Mouse (Mus musculus) CH12.LX (cell line): Measurements from ENCODE around the gene Wdr95. TPM values are rescaled to one million over a fixed set of nuclear protein-coding genes. Genes with fewer than 3 reads are reported as not detected.

ENCODE experiments used
- DNase-seq: peaks from one replicate; pipeline ENCODE4 v3.0.0-alpha.2; 2013; ENCODE audit errors: extremely low read depth
- H3K27ac ChIP-seq: 2 replicates; pipeline ENCODE4 v1.5.1; 2012; ENCODE audit warnings: low read depth, mild to moderate bottlenecking, control low read depth, moderate library complexity; ENCODE audit not compliant: insufficient read depth
- H3K27me3 ChIP-seq: replicated peaks from 2 replicates; pipeline ENCODE3; 2012; ENCODE audit warnings: inconsistent platforms
- H3K36me3 ChIP-seq, 2 experiments: replicated peaks in 1 of 2; 2 replicates each; pipeline versions ENCODE3 to v1.6.1; 2012; ENCODE audit warnings: inconsistent platforms in 1 of 2, low read length in 1 of 2, mild to moderate bottlenecking in 1 of 2, mixed read lengths in 1 of 2, moderate library complexity in 1 of 2; ENCODE audit not compliant: control insufficient read depth in 1 of 2, insufficient read depth in 1 of 2
- H3K4me1 ChIP-seq, 2 experiments: 2 replicates each; pipeline ENCODE4 v1.6.1; 2012; ENCODE audit warnings: inconsistent platforms in 1 of 2, moderate library complexity in 1 of 2; ENCODE audit not compliant: insufficient read depth in 2 of 2, control insufficient read depth in 1 of 2
- H3K4me2 ChIP-seq: 2 replicates; pipeline ENCODE4 v1.6.1; 2012; ENCODE audit warnings: low read depth, mild to moderate bottlenecking, control low read depth; ENCODE audit not compliant: poor library complexity, insufficient read depth, severe bottlenecking
- H3K4me3 ChIP-seq, 3 experiments: fragments of 150-350 bp in 1 of 3; sonication (generic) in 1 of 3; replicated peaks in 1 of 3; 2 replicates each; pipeline versions ENCODE3 to v1.5.1; 2011 to 2012; ENCODE audit warnings: low read depth in 2 of 3, low read length in 2 of 3, mild to moderate bottlenecking in 2 of 3, moderate library complexity in 2 of 3, control low read depth in 1 of 3, improper control_type of control experiment in 1 of 3, inconsistent platforms in 1 of 3, mixed read lengths in 1 of 3; ENCODE audit not compliant: poor library complexity in 1 of 3
- H3K79me2 ChIP-seq: replicated peaks from 2 replicates; pipeline ENCODE4 v1.6.1; 2012; ENCODE audit warnings: mild to moderate bottlenecking, moderate library complexity; ENCODE audit not compliant: control insufficient read depth, poor library complexity, insufficient read depth, severe bottlenecking; ENCODE audit errors: extremely low read depth
- H3K9ac ChIP-seq: 2 replicates; pipeline ENCODE4 v1.6.1; 2012; ENCODE audit warnings: low read depth, mild to moderate bottlenecking, control low read depth, moderate library complexity; ENCODE audit not compliant: insufficient read depth
- H3K9me3 ChIP-seq: replicated peaks from 2 replicates; pipeline ENCODE3; 2012; ENCODE audit warnings: low read length, inconsistent platforms, mixed read lengths
- BHLHE40 ChIP-seq: IDR thresholded peaks from 2 replicates; pipeline ENCODE4 v1.6.1; 2011; ENCODE audit warnings: mild to moderate bottlenecking, low read depth, low read length, improper control_type of control experiment
- CHD1 ChIP-seq: IDR thresholded peaks from 2 replicates; pipeline ENCODE4 v1.6.1; 2012; ENCODE audit warnings: low read depth, low read length, improper control_type of control experiment, inconsistent platforms
- CTCF ChIP-seq, 2 experiments: IDR thresholded peaks in 1 of 2; conservative IDR thresholded peaks in 1 of 2; 2 replicates each; pipeline ENCODE4 v1.5.1; 2011 to 2012; ENCODE audit warnings: low read depth in 2 of 2, low read length in 2 of 2, improper control_type of control experiment in 1 of 2, inconsistent platforms in 1 of 2, mild to moderate bottlenecking in 1 of 2, moderate library complexity in 1 of 2
- ELF1 ChIP-seq: IDR thresholded peaks from 2 replicates; pipeline ENCODE4 v1.6.1; 2014; ENCODE audit warnings: low read depth, mild to moderate bottlenecking, inconsistent platforms, low read length, improper control_type of control experiment
- GABPA ChIP-seq: IDR thresholded peaks from 2 replicates; pipeline ENCODE4 v1.6.1; 2012; ENCODE audit warnings: low read depth, low read length, improper control_type of control experiment, inconsistent platforms; ENCODE audit not compliant: insufficient replicate concordance
- HCFC1 ChIP-seq: IDR thresholded peaks from 2 replicates; pipeline ENCODE4 v1.6.1; 2012; ENCODE audit warnings: low read depth, mild to moderate bottlenecking, inconsistent platforms, low read length, improper control_type of control experiment
- JUN ChIP-seq: IDR thresholded peaks from 2 replicates; pipeline ENCODE4 v1.6.1; 2011; ENCODE audit warnings: low read depth, mild to moderate bottlenecking, low read length, improper control_type of control experiment, moderate library complexity; ENCODE audit not compliant: insufficient read depth
- KAT2A ChIP-seq: IDR thresholded peaks from 2 replicates; pipeline ENCODE4 v1.6.1; 2012; ENCODE audit warnings: low read length, improper control_type of control experiment, inconsistent platforms; ENCODE audit not compliant: insufficient replicate concordance
- MAZ ChIP-seq: IDR thresholded peaks from 2 replicates; pipeline ENCODE4 v1.6.1; 2012; ENCODE audit warnings: low read depth, mild to moderate bottlenecking, inconsistent platforms, low read length, improper control_type of control experiment, moderate library complexity
- MEF2A ChIP-seq: IDR thresholded peaks from 2 replicates; pipeline ENCODE4 v1.6.1; 2014; ENCODE audit warnings: low read depth, mild to moderate bottlenecking, inconsistent platforms, low read length, improper control_type of control experiment, borderline replicate concordance
- MXI1 ChIP-seq: IDR thresholded peaks from 2 replicates; pipeline ENCODE4 v1.6.1; 2011; ENCODE audit warnings: mild to moderate bottlenecking, low read depth, low read length, improper control_type of control experiment
- MYC ChIP-seq: IDR thresholded peaks from 2 replicates; pipeline ENCODE4 v1.6.1; 2011; ENCODE audit warnings: low read depth, mild to moderate bottlenecking, improper control_type of control experiment, low read length
- NELFE ChIP-seq: IDR thresholded peaks from 2 replicates; pipeline ENCODE4 v1.6.1; 2011; ENCODE audit warnings: low read depth, low read length, improper control_type of control experiment
- PAX5 ChIP-seq: IDR thresholded peaks from 2 replicates; pipeline ENCODE4 v1.6.1; 2012; ENCODE audit warnings: low read length, inconsistent platforms, mixed read lengths
- POLR2AphosphoS2 ChIP-seq: IDR thresholded peaks from 2 replicates; pipeline ENCODE4 v1.6.1; 2011; ENCODE audit warnings: low read depth, low read length, improper control_type of control experiment
- RAD21 ChIP-seq: IDR thresholded peaks from 2 replicates; pipeline ENCODE4 v1.6.1; 2011; ENCODE audit warnings: low read depth, mild to moderate bottlenecking, low read length, improper control_type of control experiment, moderate library complexity
- SIN3A ChIP-seq: IDR thresholded peaks from 2 replicates; pipeline ENCODE4 v1.6.1; 2012; ENCODE audit warnings: low read length, improper control_type of control experiment, inconsistent platforms
- TBP ChIP-seq: conservative IDR thresholded peaks from 2 replicates; pipeline ENCODE4 v1.6.1; 2011; ENCODE audit warnings: low read depth, low read length, improper control_type of control experiment
- TCF12 ChIP-seq: IDR thresholded peaks from 2 replicates; pipeline ENCODE4 v1.6.1; 2014; ENCODE audit warnings: low read depth, mild to moderate bottlenecking, inconsistent platforms, low read length, improper control_type of control experiment
- UBTF ChIP-seq: IDR thresholded peaks from 2 replicates; pipeline ENCODE4 v1.6.1; 2012; ENCODE audit warnings: low read depth, mild to moderate bottlenecking, inconsistent platforms, low read length, improper control_type of control experiment, moderate library complexity
- USF1 ChIP-seq: IDR thresholded peaks from 2 replicates; pipeline ENCODE4 v1.6.1; 2014; ENCODE audit warnings: low read depth, mild to moderate bottlenecking, inconsistent platforms, low read length, improper control_type of control experiment
- ZKSCAN1 ChIP-seq: IDR thresholded peaks from 2 replicates; pipeline ENCODE4 v1.6.1; 2012; ENCODE audit warnings: low read depth, inconsistent platforms, low read length, improper control_type of control experiment, borderline replicate concordance
- ZNF384 ChIP-seq: IDR thresholded peaks from 2 replicates; pipeline ENCODE4 v1.6.1; 2012; ENCODE audit warnings: low read depth, low read length, improper control_type of control experiment, inconsistent platforms
- dilution Hi-C: fragments of 300-500 bp; cut with MboI; formaldehyde crosslinking; loops from 2 replicates; pipeline ENCODE4 v1.14.3; 2020; ENCODE audit warnings: low sequenced_read_pairs; ENCODE audit not compliant: extremely low pct_unique_long_range_greater_than_20kb, extremely low pct_ligation_motif_present
- in situ Hi-C: fragments of 300-500 bp; cut with MboI; formaldehyde crosslinking; loops from 3 replicates; pipeline ENCODE4 v1.14.3; 2019; ENCODE audit warnings: low sequenced_read_pairs, low pct_ligation_motif_present, low pct_unique_long_range_greater_than_20kb, mixed read lengths
- polyA plus RNA-seq: library from polyadenylated mRNA; unstranded; fragments of >175 nt; gene quantifications from 2 replicates; pipeline ENCODE4 v1.2.1, GENCODE M21; 2012; ENCODE audit warnings: low read depth; ENCODE audit not compliant: insufficient read length
- total RNA-seq, 2 experiments: library from RNA; depleted of rRNA; stranded (reverse); fragments of 300-350 nt in 1 of 2; fragments of >200 nt in 1 of 2; gene quantifications; 2 replicates each; pipeline ENCODE4 v1.2.3; 2012 to 2014

Wdr95 gene
- total and polyA plus RNA-seq, 3 experiments, result not detected

DNA sequence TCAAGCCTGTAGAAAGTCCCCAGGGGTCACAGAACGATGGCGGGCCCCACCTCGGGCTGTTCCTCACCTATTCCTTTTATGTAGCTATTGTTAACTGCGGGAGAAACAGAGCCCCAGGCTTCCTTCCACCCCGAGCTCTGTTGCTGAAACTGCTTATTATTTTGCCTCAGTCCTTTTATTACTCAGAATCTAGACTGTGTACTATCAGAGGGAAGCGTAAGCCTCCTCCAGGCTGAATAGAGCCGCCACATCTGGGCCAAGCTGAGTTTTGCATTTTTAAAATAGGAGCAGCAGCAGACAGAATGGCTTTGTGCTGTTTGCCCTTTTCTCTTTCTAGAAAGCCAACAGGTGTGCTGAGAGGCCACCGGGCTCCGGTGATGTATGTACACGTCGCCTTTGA lies 37.5 kb downstream of the Wdr95 start:
- peak; percentile 27 for DNase-seq
- Histone ChIP-seq H3K9ac (no peak overlapping the region), H3K4me1 (peaks cover 5 to 36% of the 10 kb centered on the region in 2 experiments; a peak in 3 of 4 replicates), H3K9me3 (peaks cover 5% of the 10 kb centered on the region), H3K4me2 (0 out of 2 replicates have a peak overlapping the region, but pooled peaks have one; percentile 2), H3K79me2 (no peaks in the 10 kb centered on the region), H3K36me3 (no peaks in the 10 kb centered on the region), H3K4me3 (no peak overlapping the region), H3K27ac (no peak overlapping the region), H3K27me3 (no peaks in the 10 kb centered on the region)
- in situ Hi-C loops (no loop called here), dilution Hi-C loops (no loop called here)
- TF ChIP-seq MEF2A (0 out of 2 replicates have a peak, but pooled peaks have one; percentile 10), BHLHE40 (no peak), KAT2A (no peak)

- Histone ChIP-seq H3K27me3 (no peaks in the 10 kb centered on the region), H3K4me1 (peaks cover 5 to 28% of the 10 kb centered on the region in 2 experiments; a peak in 3 of 4 replicates), H3K79me2 (no peaks in the 10 kb centered on the region), H3K4me3 (no peak overlapping the region), H3K36me3 (no peaks in the 10 kb centered on the region), H3K4me2 (no peak overlapping the region), H3K27ac (no peak overlapping the region), H3K9me3 (peaks cover 5% of the 10 kb centered on the region), H3K9ac (no peak overlapping the region)
- no peak for DNase-seq
- TF ChIP-seq PAX5 (no peak), HCFC1 (no peak), ELF1 (no peak), SIN3A (no peak), NELFE (no peak)
- dilution Hi-C loops, result no loop called here
- in situ Hi-C loops, result no loop called here
These were observed 38.5 kb downstream of the Wdr95 start for GRCm38 (mm10) chr5:149566957-149567356.

DNA sequence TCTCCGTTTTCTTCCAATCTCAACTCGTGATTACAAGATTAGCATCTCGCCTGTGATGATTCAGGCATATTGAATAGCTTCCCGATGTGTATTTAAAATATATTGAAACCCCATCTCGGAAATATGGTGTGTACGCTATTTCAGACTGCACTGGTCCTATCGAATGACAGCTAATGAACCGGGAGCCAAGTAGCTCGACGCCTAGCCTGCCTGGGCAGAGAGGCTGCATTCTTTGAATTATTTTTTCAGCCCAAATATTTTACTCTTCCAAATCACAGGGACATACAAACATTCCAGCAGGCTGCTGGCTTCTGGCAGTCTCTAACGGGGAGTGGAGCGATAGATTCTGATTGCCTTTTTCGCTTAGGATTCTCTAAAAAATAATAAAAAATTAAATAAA lies 40.5 kb downstream of the Wdr95 start:
- H3K9ac ChIP-seq, result no peak overlapping the region
- H3K27ac ChIP-seq, result no peak overlapping the region
- no peak for DNase-seq
- TF ChIP-seq ZNF384 (no peak), CHD1 (no peak), UBTF (no peak), MAZ (no peak), TCF12 (no peak), PAX5 (no peak), POLR2AphosphoS2 (no peak), MEF2A (no peak), SIN3A (no peak), GABPA (no peak), ZKSCAN1 (no peak), RAD21 (no peak), TBP (no peak), ELF1 (no peak), CTCF (conservative IDR thresholded peaks at IDR 0.05 in 1 of 2, IDR thresholded peaks at IDR 0.05 in 1 of 2; ENCODE audit: low read depth in 2 of 2, low read length in 2 of 2) (no peak), MXI1 (no peak), JUN (no peak), USF1 (no peak), MYC (no peak)
- dilution Hi-C loops, result no loop called here
- no peaks in the 10 kb centered on the region for H3K27me3 ChIP-seq
- no peak overlapping the region for H3K4me3 ChIP-seq
- no peaks in the 10 kb centered on the region for H3K36me3 ChIP-seq
- in situ Hi-C loops, result no loop called here
- H3K9me3 ChIP-seq, result peaks cover 5% of the 10 kb centered on the region
- peaks cover 5 to 22% of the 10 kb centered on the region in 2 experiments; a peak in 3 of 4 replicates for H3K4me1 ChIP-seq
- no peaks in the 10 kb centered on the region for H3K79me2 ChIP-seq
- H3K4me2 ChIP-seq, result no peak overlapping the region
